Mouse (Mus musculus) midbrain, embryonic 10.5 days (tissue): Measurements from ENCODE around the gene Etv6. TPM values are rescaled to one million over a fixed set of nuclear protein-coding genes. Genes with fewer than 3 reads are reported as not detected.
A peak's percentile ranks its signal among the peaks of the same experiment; 100 is the strongest.

ENCODE experiments used
- DNase-seq: peaks from one replicate; pipeline ENCODE4 v3.0.0-alpha.2; 2017; ENCODE audit warnings: low spot score
- H3K27ac ChIP-seq: fragments of 300-500 bp; sonication (generic); replicated peaks from 2 replicates; pipeline ENCODE4 v1.5.1; 2016; ENCODE audit warnings: mild to moderate bottlenecking
- H3K27me3 ChIP-seq: fragments of 300-500 bp; sonication (generic); 2 replicates; pipeline ENCODE4 v1.6.1; 2016; ENCODE audit warnings: low read depth, mild to moderate bottlenecking; ENCODE audit not compliant: poor library complexity, severe bottlenecking
- H3K36me3 ChIP-seq: fragments of 300-500 bp; sonication (generic); 2 replicates; pipeline ENCODE4 v1.6.1; 2016; ENCODE audit warnings: mild to moderate bottlenecking, moderate library complexity
- H3K4me1 ChIP-seq: fragments of 300-500 bp; sonication (generic); 2 replicates; pipeline ENCODE4 v1.6.1; 2016
- H3K4me3 ChIP-seq: fragments of 300-500 bp; sonication (generic); 2 replicates; pipeline ENCODE4 v1.5.1; 2016; ENCODE audit warnings: mild to moderate bottlenecking, moderate library complexity
- H3K9me3 ChIP-seq: fragments of 300-500 bp; sonication (generic); replicated peaks from 2 replicates; pipeline ENCODE4 v1.6.1; 2016; ENCODE audit warnings: mild to moderate bottlenecking
- WGBS: fragments of 180-500 bp; shearing (Covaris S2); methylation state at CpG from one replicate; pipeline ENCODE4 v1.1.7; 2016; 5-methylcytosine and 5-hydroxymethylcytosine counted together
- polyA plus RNA-seq: library from polyadenylated mRNA; unstranded; fragments of >200 nt; fragmentation: Nextera tagmentation; extraction: Ambion mirVana; gene quantifications from 2 replicates; pipeline ENCODE4 v1.2.1, GENCODE M21; 2016

Etv6 gene
- polyA plus RNA-seq, 1 experiment from 2014 or later = 12.6 TPM

DNA sequence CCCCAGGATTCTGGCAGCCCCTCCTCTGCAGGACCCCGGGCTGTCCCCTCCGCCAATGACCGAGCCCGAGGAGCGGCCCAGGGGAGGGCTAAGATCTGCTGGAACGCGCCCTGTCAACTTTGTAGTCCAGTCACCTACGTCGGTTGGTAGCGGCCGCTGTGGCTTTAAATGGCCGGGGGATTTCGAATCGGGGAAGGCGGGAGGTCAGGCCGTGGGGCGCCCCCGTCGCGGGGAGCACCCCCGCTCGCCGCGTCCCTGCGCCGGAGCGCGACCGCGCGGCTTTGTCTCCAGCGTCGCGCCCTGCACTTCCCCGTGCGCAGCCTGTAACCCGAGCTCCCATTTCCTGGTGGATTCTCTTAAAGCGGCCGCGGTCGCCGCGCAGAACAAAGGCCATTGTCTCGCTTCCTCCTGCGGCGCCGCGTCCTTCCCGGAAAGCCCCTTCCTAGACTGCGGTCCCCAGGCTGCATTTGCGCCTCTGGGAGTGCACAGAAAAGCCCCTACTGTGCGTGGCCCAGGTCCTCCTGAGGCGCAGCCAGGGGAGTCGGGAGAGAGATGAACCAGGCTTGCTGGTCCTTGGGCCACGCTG lies 503 bp upstream of the Etv6 start:
- H3K27ac ChIP-seq = peak overlapping the region; percentile 98
- no peaks in the 10 kb centered on the region for H3K27me3 ChIP-seq
- peak; percentile 93 for DNase-seq
- peaks cover 9% of the 10 kb centered on the region for H3K36me3 ChIP-seq
- H3K4me1 ChIP-seq = peaks cover 37% of the 10 kb centered on the region
- no peaks in the 10 kb centered on the region for H3K9me3 ChIP-seq
- peak overlapping the region; percentile 71 for H3K4me3 ChIP-seq
- WGBS = under 1% methylated on average over 55 of the region's 55 CpGs

DNA sequence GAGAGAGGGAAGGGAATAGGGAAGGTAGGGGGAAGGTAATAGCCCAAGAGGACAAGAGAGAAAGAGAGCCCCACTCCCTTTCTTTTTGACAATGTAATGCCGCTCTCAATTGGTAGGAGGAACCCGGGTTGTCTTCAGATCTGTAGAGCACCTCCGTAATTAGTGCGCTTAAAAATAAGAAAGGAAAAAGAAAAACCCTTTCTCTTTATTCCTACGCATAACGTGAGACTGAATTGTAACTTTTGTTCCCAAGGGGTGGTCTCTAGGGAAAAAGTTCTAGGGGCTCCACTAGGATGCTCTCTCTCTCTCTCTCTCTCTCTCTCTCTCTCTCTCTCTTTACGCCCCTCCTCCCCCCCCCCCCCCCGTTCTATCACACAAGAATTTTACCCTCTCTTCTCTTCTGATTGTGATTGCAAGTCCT lies 1.0 kb downstream of the Etv6 start:
- 0% methylated on average over 7 of the region's 8 CpGs for WGBS
- peak overlapping the region; percentile 98 for H3K27ac ChIP-seq
- H3K4me3 ChIP-seq = peak overlapping the region; percentile 71
- no peaks in the 10 kb centered on the region for H3K27me3 ChIP-seq
- H3K9me3 ChIP-seq = no peaks in the 10 kb centered on the region
- no peak for DNase-seq
- peaks cover 9% of the 10 kb centered on the region for H3K36me3 ChIP-seq
- peaks cover 52% of the 10 kb centered on the region for H3K4me1 ChIP-seq

DNA sequence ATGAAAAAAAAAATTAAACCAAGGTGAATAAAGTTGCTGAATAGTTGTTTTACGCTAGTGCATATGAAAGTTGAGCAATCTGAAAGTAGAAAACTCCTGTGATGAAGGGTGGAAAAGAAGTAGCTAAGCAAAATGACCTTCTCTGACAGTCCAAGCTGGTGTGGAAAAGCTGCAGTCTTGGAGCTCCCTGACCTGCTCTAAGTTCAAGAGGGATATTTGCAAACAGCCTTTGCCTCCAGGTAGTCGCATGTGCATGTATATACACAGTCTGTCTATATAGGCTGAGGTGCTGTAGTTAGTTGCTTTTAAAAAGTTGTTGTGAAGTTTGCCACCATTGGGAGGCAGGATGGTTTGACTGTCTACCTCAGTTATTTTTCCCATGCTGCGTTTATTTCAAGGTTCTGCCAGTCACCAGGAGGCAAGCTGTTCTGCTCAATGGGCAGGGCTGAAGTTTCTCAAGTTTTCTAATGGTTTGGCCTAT lies 1.5 kb downstream of the Etv6 start:
- H3K36me3 ChIP-seq = peaks cover 9% of the 10 kb centered on the region
- H3K4me3 ChIP-seq = peak overlapping the region; percentile 71
- peak overlapping the region; percentile 98 for H3K27ac ChIP-seq
- WGBS = 23% methylated on average over 3 of the region's 3 CpGs
- no peak for DNase-seq
- H3K9me3 ChIP-seq = no peaks in the 10 kb centered on the region
- H3K4me1 ChIP-seq = peaks cover 57% of the 10 kb centered on the region
- no peaks in the 10 kb centered on the region for H3K27me3 ChIP-seq

DNA sequence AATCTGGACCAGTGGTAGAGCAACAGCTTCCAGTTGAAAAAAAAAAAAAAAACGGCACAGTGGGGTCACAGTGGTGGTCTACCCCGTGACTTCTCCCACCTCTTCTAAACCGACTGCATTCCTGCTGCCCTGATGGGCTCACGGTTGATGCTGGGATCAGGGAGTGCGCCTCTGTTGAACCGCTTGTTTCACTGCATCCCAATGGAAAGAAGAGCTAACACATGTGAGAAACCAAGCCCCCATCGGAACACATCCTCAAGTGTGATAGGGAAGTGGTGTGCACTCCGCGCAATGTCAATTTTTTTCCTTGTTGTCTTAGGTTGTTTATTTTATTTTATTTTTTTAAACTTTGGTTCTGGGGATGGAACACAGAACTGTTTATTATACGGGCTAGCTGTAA lies 2.5 kb downstream of the Etv6 start:
- peaks cover 9% of the 10 kb centered on the region for H3K36me3 ChIP-seq
- H3K4me1 ChIP-seq = peaks cover 57% of the 10 kb centered on the region
- H3K4me3 ChIP-seq = peak overlapping the region; percentile 71
- H3K27ac ChIP-seq = no peak overlapping the region
- H3K27me3 ChIP-seq = no peaks in the 10 kb centered on the region
- WGBS = 25% methylated on average over 10 of the region's 10 CpGs
- no peak for DNase-seq
- no peaks in the 10 kb centered on the region for H3K9me3 ChIP-seq

DNA sequence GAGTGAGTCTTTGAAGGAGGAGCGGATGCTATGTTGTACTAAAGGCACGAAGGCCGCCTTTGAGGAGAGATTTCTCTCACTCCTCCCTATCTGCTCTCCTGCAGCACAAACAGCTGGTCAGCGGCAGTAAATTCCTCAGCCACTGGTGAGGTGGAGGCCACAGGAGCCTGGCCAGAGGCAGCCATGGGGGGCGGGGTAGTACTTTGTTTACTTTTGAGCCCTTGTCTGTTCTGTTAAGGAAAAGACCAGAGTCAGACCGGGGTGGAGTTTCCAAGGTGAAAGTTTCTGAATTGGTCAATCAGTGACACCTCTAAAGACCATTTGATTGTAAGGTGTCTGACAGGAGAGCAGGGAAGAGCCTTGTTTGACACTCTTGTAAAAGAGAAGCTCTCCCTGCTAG lies 3.4 kb downstream of the Etv6 start:
- Histone ChIP-seq H3K27me3 (no peaks in the 10 kb centered on the region), H3K36me3 (peaks cover 9% of the 10 kb centered on the region), H3K4me3 (peak overlapping the region; percentile 71), H3K27ac (peak overlapping the region; percentile 28; the same call in 1 of the 2 replicates), H3K4me1 (peaks cover 65% of the 10 kb centered on the region), H3K9me3 (no peaks in the 10 kb centered on the region)
- WGBS = 25% methylated on average over 6 of the region's 6 CpGs
- DNase-seq = peak; percentile 32

DNA sequence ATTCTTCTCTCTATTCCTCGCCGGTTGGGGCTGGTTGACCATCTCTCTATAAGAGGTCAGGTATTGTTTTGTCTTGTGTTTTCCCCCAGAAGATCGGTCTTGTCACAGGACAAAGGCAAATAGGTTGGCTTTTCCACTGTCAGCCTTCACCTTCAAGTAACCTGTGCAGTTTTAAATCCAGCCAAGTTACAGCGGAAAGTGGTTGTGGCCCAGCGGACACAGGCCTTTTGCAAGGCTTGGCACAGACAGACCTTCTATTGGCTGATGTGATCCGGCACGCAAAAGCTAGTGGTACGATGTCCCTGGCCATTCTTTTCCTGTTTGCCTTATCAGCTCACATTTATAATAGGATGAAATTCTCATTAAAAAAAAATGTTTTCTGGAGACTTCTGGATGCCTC lies 3.9 kb downstream of the Etv6 start:
- H3K27ac ChIP-seq = no peak overlapping the region
- peaks cover 65% of the 10 kb centered on the region for H3K4me1 ChIP-seq
- H3K27me3 ChIP-seq = no peaks in the 10 kb centered on the region
- H3K9me3 ChIP-seq = no peaks in the 10 kb centered on the region
- WGBS = 82% methylated on average over 8 of the region's 8 CpGs
- peaks cover 9% of the 10 kb centered on the region for H3K36me3 ChIP-seq
- no peak overlapping the region; the same call in 1 of the 2 replicates for H3K4me3 ChIP-seq
- DNase-seq = no peak

DNA sequence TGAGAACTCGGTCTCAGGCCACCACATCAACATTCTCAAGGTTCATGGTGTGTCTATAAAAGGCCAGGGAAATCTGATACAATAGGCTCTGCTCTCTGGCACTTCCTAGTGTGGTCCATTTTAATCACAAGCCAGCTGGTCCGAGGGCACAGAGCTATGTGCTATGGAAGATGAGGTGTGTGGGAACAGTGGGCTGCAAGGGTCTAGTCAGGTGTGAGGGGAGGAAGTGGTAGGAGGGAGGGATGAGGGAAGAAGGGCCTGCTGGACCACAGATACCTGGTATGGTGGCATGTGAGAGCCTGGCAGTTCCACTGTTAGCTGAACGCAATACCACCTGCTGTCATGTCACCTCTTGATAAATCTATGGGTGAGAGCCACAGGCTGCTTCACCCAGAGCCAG lies 4.8 kb downstream of the Etv6 start:
- Histone ChIP-seq H3K27me3 (no peaks in the 10 kb centered on the region), H3K9me3 (no peaks in the 10 kb centered on the region), H3K36me3 (peaks cover 9% of the 10 kb centered on the region), H3K4me3 (no peak overlapping the region), H3K27ac (no peak overlapping the region), H3K4me1 (peaks cover 72% of the 10 kb centered on the region)
- 82% methylated on average over 3 of the region's 3 CpGs for WGBS
- no peak for DNase-seq

DNA sequence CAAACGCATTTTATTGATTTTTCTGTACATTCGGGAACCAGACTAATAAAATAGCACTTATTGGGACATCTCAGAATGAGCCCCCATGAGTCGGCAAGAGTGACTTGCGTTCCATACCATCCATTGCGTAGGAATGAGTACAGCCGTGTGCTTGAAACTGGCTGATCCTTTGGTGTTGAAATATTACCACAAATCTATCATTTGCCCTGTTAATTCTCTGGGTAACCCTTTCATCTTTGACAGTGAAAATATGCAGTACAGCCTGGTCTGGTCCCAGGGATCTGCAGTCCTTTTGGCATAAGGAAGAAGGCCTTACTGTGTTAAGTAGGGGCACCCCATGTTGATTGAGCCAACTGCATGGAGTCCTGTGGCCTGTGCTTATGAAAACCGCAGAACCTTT lies 5.8 kb downstream of the Etv6 start:
- Histone ChIP-seq H3K27me3 (no peaks in the 10 kb centered on the region), H3K4me1 (peaks cover 81% of the 10 kb centered on the region), H3K4me3 (no peak overlapping the region), H3K27ac (no peak overlapping the region), H3K9me3 (no peaks in the 10 kb centered on the region), H3K36me3 (peaks cover 9% of the 10 kb centered on the region)
- no peak for DNase-seq
- WGBS = 92% methylated on average over 7 of the region's 7 CpGs

DNA sequence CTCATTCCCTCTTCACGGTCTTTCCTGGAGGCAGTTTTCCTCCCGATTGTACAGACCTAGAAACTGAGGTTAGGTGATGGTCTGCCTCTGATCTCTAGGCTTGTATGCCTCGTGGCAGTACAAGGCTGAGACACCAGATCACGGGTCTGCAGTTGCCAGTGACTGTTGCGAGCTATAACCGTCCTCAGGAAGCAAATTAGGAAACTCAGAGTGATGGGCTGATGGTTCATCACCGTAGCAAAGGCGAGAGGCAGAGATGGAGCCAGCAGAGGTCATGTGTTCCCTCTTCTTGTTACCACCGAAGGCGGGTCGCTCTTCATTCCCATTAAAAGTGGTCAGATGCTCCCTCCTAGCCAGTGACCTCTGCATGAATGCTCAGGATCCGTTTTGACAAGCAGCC lies 6.4 kb downstream of the Etv6 start:
- no peaks in the 10 kb centered on the region for H3K9me3 ChIP-seq
- no peak for DNase-seq
- no peak overlapping the region for H3K27ac ChIP-seq
- 63% methylated on average over 12 of the region's 12 CpGs for WGBS
- H3K4me1 ChIP-seq = peaks cover 82% of the 10 kb centered on the region
- no peaks in the 10 kb centered on the region for H3K27me3 ChIP-seq
- H3K36me3 ChIP-seq = peaks cover 11% of the 10 kb centered on the region
- no peak overlapping the region for H3K4me3 ChIP-seq

DNA sequence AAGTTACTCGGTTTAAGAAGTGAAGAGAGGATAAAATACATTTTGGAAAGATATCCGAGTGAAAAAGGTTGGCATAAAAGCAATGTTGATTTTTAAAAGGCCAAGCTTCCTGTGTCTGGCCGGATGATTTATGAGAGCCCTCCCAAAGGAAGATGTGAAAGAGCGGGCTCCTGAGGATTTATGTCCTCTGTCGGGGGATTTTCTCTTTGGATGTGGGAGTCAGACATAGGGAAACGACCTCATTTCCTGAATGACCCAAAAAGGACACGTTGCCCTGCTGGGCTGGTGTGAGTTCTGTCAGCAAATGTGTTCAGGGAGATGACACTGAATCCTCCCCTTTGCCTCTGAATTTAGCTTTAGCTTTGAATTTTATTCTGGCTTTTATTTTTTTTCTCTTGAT lies 8.0 kb downstream of the Etv6 start:
- Histone ChIP-seq H3K36me3 (peaks cover 21% of the 10 kb centered on the region), H3K4me1 (peaks cover 69% of the 10 kb centered on the region), H3K27ac (no peak overlapping the region), H3K9me3 (no peaks in the 10 kb centered on the region), H3K4me3 (no peak overlapping the region), H3K27me3 (no peaks in the 10 kb centered on the region)
- WGBS = 74% methylated on average over 7 of the region's 7 CpGs
- no peak for DNase-seq

DNA sequence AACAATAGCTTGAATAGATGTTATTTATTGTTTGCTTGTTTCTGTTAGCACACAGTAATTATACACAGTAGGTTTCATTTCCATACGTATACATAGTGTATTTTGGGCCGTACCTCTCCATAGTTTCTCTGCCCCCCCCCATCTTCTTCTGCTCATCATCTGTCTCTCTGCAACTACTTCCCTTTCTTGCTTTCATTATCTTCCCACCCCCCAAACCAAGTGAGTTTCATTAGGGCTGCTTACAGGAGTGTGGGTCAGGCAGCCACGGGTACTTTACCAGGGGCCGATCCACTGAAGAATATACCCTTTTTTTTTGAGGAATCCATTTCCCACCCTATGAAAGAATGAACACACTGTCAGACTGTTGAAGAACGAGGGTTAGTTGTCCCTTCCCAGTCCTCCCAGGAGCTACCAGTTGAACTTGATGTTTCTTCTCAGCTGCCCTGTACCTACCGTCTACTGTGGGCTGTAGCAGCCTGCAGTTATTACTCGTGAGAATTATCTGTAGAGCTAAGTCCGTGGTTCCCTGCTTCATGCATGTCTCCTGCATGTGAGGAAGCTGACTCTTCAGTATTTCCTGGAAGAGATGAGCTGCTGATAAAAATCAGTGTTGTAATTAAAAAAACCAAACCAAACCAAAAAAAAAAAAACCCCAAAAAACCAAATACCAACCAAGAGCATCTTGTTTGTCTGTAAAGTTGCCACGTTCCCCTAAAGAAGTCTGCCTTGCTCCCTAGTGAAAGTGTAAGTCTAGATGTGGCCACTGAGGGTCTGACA lies 9.8 kb downstream of the Etv6 start:
- Histone ChIP-seq H3K4me1 (peaks cover 58% of the 10 kb centered on the region), H3K27ac (no peak overlapping the region), H3K27me3 (no peaks in the 10 kb centered on the region), H3K4me3 (no peak overlapping the region), H3K36me3 (peaks cover 22% of the 10 kb centered on the region), H3K9me3 (no peaks in the 10 kb centered on the region)
- no peak for DNase-seq
- 89% methylated on average over 9 of the region's 9 CpGs for WGBS

DNA sequence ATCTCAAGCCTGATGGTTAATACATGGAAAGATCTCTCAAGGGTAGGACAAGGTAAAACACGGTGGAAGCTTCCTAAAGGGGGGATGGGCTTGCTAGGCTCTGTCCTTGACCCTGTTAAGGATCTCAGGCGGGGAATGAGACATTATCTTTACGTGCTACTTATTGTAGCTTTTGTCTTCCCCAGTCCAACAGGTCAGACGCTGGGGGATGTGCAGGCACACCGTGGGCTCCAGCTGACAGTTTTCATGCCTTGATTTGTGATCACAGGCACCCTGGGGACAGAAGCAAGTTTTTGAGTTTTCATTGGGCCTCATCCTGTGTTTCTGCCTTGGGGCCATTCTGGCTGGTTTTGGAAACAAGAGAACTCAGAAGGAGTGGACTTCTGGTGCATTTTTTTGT lies 10.6 kb downstream of the Etv6 start:
- Histone ChIP-seq H3K4me1 (peaks cover 49% of the 10 kb centered on the region), H3K9me3 (no peaks in the 10 kb centered on the region), H3K27me3 (no peaks in the 10 kb centered on the region), H3K36me3 (peaks cover 25% of the 10 kb centered on the region), H3K27ac (no peak overlapping the region), H3K4me3 (no peak overlapping the region)
- DNase-seq = no peak
- WGBS = 60% methylated on average over 5 of the region's 5 CpGs

DNA sequence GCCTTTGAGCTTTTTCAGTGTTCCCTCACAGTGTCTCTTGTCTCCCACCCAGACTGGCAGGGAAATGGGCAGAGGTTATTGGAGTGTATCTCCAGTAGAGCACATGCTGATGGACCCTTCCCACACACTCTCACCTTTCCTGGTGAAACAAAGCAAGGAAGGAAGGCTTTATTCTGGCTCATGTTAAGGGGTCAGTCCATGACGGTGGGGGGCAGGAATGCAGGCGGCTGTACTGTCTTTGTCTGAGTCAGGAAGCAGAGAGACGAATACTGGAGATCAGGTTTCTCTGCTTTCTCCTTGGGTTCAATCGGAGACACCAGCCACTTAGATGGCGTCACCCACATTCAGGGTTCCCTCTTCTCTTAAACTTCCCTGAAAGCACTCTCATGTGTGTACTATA lies 11.7 kb downstream of the Etv6 start:
- H3K27ac ChIP-seq = 0 out of 2 replicates have a peak overlapping the region, but pooled peaks have one; percentile 13
- no peaks in the 10 kb centered on the region for H3K9me3 ChIP-seq
- H3K4me3 ChIP-seq = no peak overlapping the region
- peaks cover 28% of the 10 kb centered on the region for H3K36me3 ChIP-seq
- no peaks in the 10 kb centered on the region for H3K27me3 ChIP-seq
- WGBS = 62% methylated on average over 5 of the region's 5 CpGs
- DNase-seq = no peak
- peaks cover 45% of the 10 kb centered on the region for H3K4me1 ChIP-seq
